ENCODE assay signal across 8 mouse cellular contexts in the genomic region with DNA sequence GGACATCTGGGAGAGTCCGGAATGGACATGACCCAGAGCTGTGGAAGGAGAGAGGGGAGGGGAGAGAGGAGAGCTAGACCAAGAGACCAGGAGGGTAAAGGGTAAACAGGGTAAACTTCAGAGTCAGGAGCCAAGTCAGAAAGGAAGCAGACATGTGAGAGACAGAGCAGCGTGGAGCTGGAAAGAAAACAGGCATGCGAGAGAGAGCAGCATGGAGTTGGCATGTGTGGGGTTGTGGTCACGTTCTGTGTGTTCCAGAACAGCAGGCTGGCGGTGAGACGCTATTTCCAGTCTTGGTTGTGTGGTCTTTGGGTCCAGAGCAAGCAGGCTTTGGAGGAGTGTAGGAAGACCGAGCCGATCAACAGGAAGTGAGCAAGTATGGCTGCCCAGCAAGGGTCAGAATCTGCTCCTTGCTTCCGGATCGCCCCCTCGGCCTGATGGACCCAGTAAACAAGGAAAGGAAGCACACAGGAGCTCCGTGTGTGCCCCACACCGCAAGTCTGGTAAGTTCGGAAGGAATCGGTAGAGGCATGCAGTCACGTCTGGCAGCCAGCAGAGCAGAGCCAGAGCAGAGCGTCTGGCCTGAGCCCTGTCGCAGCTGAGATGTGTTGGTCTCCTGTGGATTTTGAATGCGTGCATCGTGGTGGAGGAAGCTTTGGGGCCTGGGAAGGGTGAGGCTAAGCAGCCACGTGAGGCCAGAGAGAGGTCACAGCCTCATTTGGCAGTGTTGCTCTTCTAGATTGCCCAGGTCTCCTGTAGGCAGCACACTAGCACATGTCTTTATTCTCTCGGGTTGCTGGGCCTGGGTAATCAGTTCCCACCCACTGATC. TPM values are rescaled to one million over a fixed set of nuclear protein-coding genes. Genes with fewer than 3 reads are reported as not detected.
DNase-seq lines count a peak whose midpoint lies in the region; ATAC-seq and TF ChIP-seq lines count a peak whose summit lies in the region.

No protein-coding gene starts in this region.

- no peak for ATAC-seq in erythroblast, adult 5-6 weeks (replicated peaks; ENCODE audit: low FRiP score, poor library complexity, severe bottlenecking)
- no peak for ATAC-seq in midbrain, postnatal 0 days (ENCODE audit: low FRiP score)
- ATAC-seq in stomach, postnatal 0 days (ENCODE audit: low FRiP score, low TSS enrichment): no peak
- ATAC-seq in inflammation-experienced regulatory T-cells, adult 6 months: no peak

- H3K4me1 ChIP-seq in erythroblast, embryonic 14.5 days (ENCODE audit: control insufficient read depth): peaks cover 14% of the 10 kb centered on the region
- peaks cover 9% of the 10 kb centered on the region for H3K4me1 ChIP-seq in midbrain, embryonic 10.5 days
- no peaks in the 10 kb centered on the region for H3K4me1 ChIP-seq in midbrain, postnatal 0 days (ENCODE audit: insufficient read depth, low read length)
- H3K4me1 ChIP-seq in stomach, postnatal 0 days (replicated peaks; ENCODE audit: control insufficient read depth, insufficient read depth): no peaks in the 10 kb centered on the region

- no peak for TF ChIP-seq EP300 in stomach, postnatal 0 days (optimal IDR thresholded peaks at IDR 0.05)

- H3K4me3 ChIP-seq in erythroblast, embryonic 14.5 days (replicated peaks): peak overlapping the region; percentile 1
- no peak overlapping the region for H3K4me3 ChIP-seq in midbrain, embryonic 10.5 days
- no peak overlapping the region for H3K4me3 ChIP-seq in midbrain, postnatal 0 days (ENCODE audit: low read depth, low read length)
- H3K4me3 ChIP-seq in stomach, postnatal 0 days (ENCODE audit: low read depth, low read length): no peak overlapping the region

- H3K9me3 ChIP-seq in erythroblast, embryonic 14.5 days (ENCODE audit: control insufficient read depth, low read length): peaks cover 6% of the 10 kb centered on the region
- no peaks in the 10 kb centered on the region for H3K9me3 ChIP-seq in midbrain, embryonic 10.5 days (replicated peaks)
- H3K9me3 ChIP-seq in midbrain, postnatal 0 days (ENCODE audit: low read length): no peaks in the 10 kb centered on the region
- no peaks in the 10 kb centered on the region for H3K9me3 ChIP-seq in stomach, postnatal 0 days (ENCODE audit: control insufficient read depth, low read length)

- DNase-seq in midbrain, embryonic 10.5 days (ENCODE audit: low spot score): peak; percentile 12
- DNase-seq in midbrain, postnatal 0 days (ENCODE audit: low spot score): no peak
- DNase-seq in kidney, postnatal 14 days: peak; percentile 59
- DNase-seq in stomach, postnatal 0 days (ENCODE audit: low spot score): no peak
- DNase-seq in urinary bladder, postnatal 10 days (ENCODE audit: low spot score): no peak

- no peaks in the 10 kb centered on the region for H3K27me3 ChIP-seq in erythroblast, embryonic 14.5 days (ENCODE audit: control insufficient read depth)
- no peaks in the 10 kb centered on the region for H3K27me3 ChIP-seq in midbrain, embryonic 10.5 days (ENCODE audit: low read depth, poor library complexity, severe bottlenecking)
- no peaks in the 10 kb centered on the region for H3K27me3 ChIP-seq in midbrain, postnatal 0 days (ENCODE audit: insufficient read depth, low read length)
- no peaks in the 10 kb centered on the region for H3K27me3 ChIP-seq in stomach, postnatal 0 days (ENCODE audit: control insufficient read depth, insufficient read depth, low read length)

- no peak overlapping the region for H3K9ac ChIP-seq in midbrain, postnatal 0 days (replicated peaks; ENCODE audit: low read length, poor library complexity, severe bottlenecking)
- H3K9ac ChIP-seq in stomach, postnatal 0 days (ENCODE audit: low read length): no peak overlapping the region

- H3K27ac ChIP-seq in midbrain, embryonic 10.5 days (replicated peaks): 0 out of 2 replicates have a peak overlapping the region, but pooled peaks have one; percentile 29
- H3K27ac ChIP-seq in midbrain, postnatal 0 days (ENCODE audit: low read depth, low read length): no peak overlapping the region
- H3K27ac ChIP-seq in stomach, postnatal 0 days (replicated peaks): peak overlapping the region; percentile 35; the same call in 1 of the 2 replicates

- H3K36me3 ChIP-seq in erythroblast, embryonic 14.5 days (ENCODE audit: control insufficient read depth): no peaks in the 10 kb centered on the region
- H3K36me3 ChIP-seq in midbrain, embryonic 10.5 days: no peaks in the 10 kb centered on the region
- no peaks in the 10 kb centered on the region for H3K36me3 ChIP-seq in midbrain, postnatal 0 days (ENCODE audit: insufficient read depth, low read length)
- no peaks in the 10 kb centered on the region for H3K36me3 ChIP-seq in stomach, postnatal 0 days (ENCODE audit: control insufficient read depth, insufficient read depth, low read length)

- TF ChIP-seq CTCF in midbrain, postnatal 0 days (IDR thresholded peaks at IDR 0.05): no peak
- no peak for TF ChIP-seq CTCF in stomach, postnatal 0 days (IDR thresholded peaks at IDR 0.05; ENCODE audit: low read depth)

- no peak overlapping the region for H3K4me2 ChIP-seq in midbrain, postnatal 0 days (ENCODE audit: low read depth, low read length, poor library complexity, severe bottlenecking)
- no peak overlapping the region for H3K4me2 ChIP-seq in stomach, postnatal 0 days (replicated peaks; ENCODE audit: low read depth)

- WGBS in midbrain, embryonic 10.5 days: 70% methylated on average over 22 of the region's 22 CpGs
- WGBS in midbrain, postnatal 0 days: 64% methylated on average over 22 of the region's 22 CpGs
- WGBS in stomach, postnatal 0 days: 45% methylated on average over 22 of the region's 22 CpGs

RNA-seq across cellular contexts. Expression of a gene that starts 4.5 kb away (rescaled TPM):
- 28.3 and 30.8 TPM in 2 replicates for polyA plus RNA-seq in erythroblast, embryonic 14.5 days (2012)
- total RNA-seq in erythroblast, adult 5-6 weeks (2015; ENCODE audit: low replicate concordance): 34.2 and 88.6 TPM in 2 replicates
- 55.3 and 85.6 TPM in 2 replicates for total RNA-seq in erythroblast, adult 5-6 weeks (2017; ENCODE audit: low replicate concordance)
- polyA plus RNA-seq in midbrain, embryonic 10.5 days (2016; fragmentation: Nextera tagmentation; extraction: Ambion mirVana): 258 and 270 TPM in 2 replicates
- total RNA-seq in midbrain, postnatal 0 days (2014; rRNA removed): 241 and 287 TPM in 2 replicates
- polyA plus RNA-seq in midbrain, postnatal 0 days (2015; fragmentation: Nextera tagmentation; extraction: Ambion mirVana): 481 and 482 TPM in 2 replicates
- 514 and 516 TPM in 2 replicates for polyA plus RNA-seq in stomach, postnatal 0 days (2015; fragmentation: Nextera tagmentation; extraction: Ambion mirVana)
- polyA plus RNA-seq in inflammation-experienced regulatory T-cells, adult 6 months (2017; shearing (Covaris generic)): 100 to 1,000 TPM; 393 to 568 (median 531) TPM

RNA-seq across cellular contexts. Expression of a gene that starts 19.9 kb away (rescaled TPM):
- 17.6 and 17.8 TPM in 2 replicates for polyA plus RNA-seq in erythroblast, embryonic 14.5 days (2012)
- total RNA-seq in erythroblast, adult 5-6 weeks (2015; ENCODE audit: low replicate concordance): 91.5 and 150 TPM in 2 replicates
- 42.7 and 69.4 TPM in 2 replicates for total RNA-seq in erythroblast, adult 5-6 weeks (2017; ENCODE audit: low replicate concordance)
- polyA plus RNA-seq in midbrain, embryonic 10.5 days (2016; fragmentation: Nextera tagmentation; extraction: Ambion mirVana): 253 and 265 TPM in 2 replicates
- total RNA-seq in midbrain, postnatal 0 days (2014; rRNA removed): 186 and 226 TPM in 2 replicates
- 352 and 383 TPM in 2 replicates for polyA plus RNA-seq in midbrain, postnatal 0 days (2015; fragmentation: Nextera tagmentation; extraction: Ambion mirVana)
- 286 and 296 TPM in 2 replicates for polyA plus RNA-seq in stomach, postnatal 0 days (2015; fragmentation: Nextera tagmentation; extraction: Ambion mirVana)
- polyA plus RNA-seq in inflammation-experienced regulatory T-cells, adult 6 months (2017; shearing (Covaris generic)): 100 to 1,000 TPM; 101 to 149 (median 103) TPM

RNA-seq across cellular contexts. Expression of a gene that starts 19.9 kb away (rescaled TPM):
- 1.8 and 2.3 TPM in 2 replicates for polyA plus RNA-seq in erythroblast, embryonic 14.5 days (2012)
- 22.7 and 44.9 TPM in 2 replicates for total RNA-seq in erythroblast, adult 5-6 weeks (2015; ENCODE audit: low replicate concordance)
- 79.0 and 86.0 TPM in 2 replicates for total RNA-seq in erythroblast, adult 5-6 weeks (2017; ENCODE audit: low replicate concordance)
- polyA plus RNA-seq in midbrain, embryonic 10.5 days (2016; fragmentation: Nextera tagmentation; extraction: Ambion mirVana): 4.2 and 5.4 TPM in 2 replicates
- 0.28 and 1.5 TPM in 2 replicates for total RNA-seq in midbrain, postnatal 0 days (2014; rRNA removed)
- polyA plus RNA-seq in midbrain, postnatal 0 days (2015; fragmentation: Nextera tagmentation; extraction: Ambion mirVana): 0.82 and 0.88 TPM in 2 replicates
- polyA plus RNA-seq in stomach, postnatal 0 days (2015; fragmentation: Nextera tagmentation; extraction: Ambion mirVana): 6.2 and 6.3 TPM in 2 replicates
- 1 to 10 TPM; 2.7 to 5.1 (median 4.0) TPM for polyA plus RNA-seq in inflammation-experienced regulatory T-cells, adult 6 months (2017; shearing (Covaris generic))

RNA-seq across cellular contexts. Expression of a gene that starts 19.9 kb away (rescaled TPM):
- polyA plus RNA-seq in erythroblast, embryonic 14.5 days (2012): 17.6 and 23.0 TPM in 2 replicates
- 49.5 and 74.2 TPM in 2 replicates for total RNA-seq in erythroblast, adult 5-6 weeks (2015; ENCODE audit: low replicate concordance)
- 22.7 and 56.3 TPM in 2 replicates for total RNA-seq in erythroblast, adult 5-6 weeks (2017; ENCODE audit: low replicate concordance)
- polyA plus RNA-seq in midbrain, embryonic 10.5 days (2016; fragmentation: Nextera tagmentation; extraction: Ambion mirVana): 22.4 and 27.2 TPM in 2 replicates
- 36.6 and 38.0 TPM in 2 replicates for total RNA-seq in midbrain, postnatal 0 days (2014; rRNA removed)
- polyA plus RNA-seq in midbrain, postnatal 0 days (2015; fragmentation: Nextera tagmentation; extraction: Ambion mirVana): 25.0 and 30.8 TPM in 2 replicates
- polyA plus RNA-seq in stomach, postnatal 0 days (2015; fragmentation: Nextera tagmentation; extraction: Ambion mirVana): 83.1 and 88.9 TPM in 2 replicates
- polyA plus RNA-seq in inflammation-experienced regulatory T-cells, adult 6 months (2017; shearing (Covaris generic)): 10 to 100 TPM; 40.7 to 74.7 (median 50.9) TPM

RNA-seq across cellular contexts. Expression of a gene that starts 21.4 kb away (rescaled TPM):
- polyA plus RNA-seq in erythroblast, embryonic 14.5 days (2012): 0.08 TPM in 1 of 2 replicates, not detected in the other
- not detected in 2 replicates for total RNA-seq in erythroblast, adult 5-6 weeks (2015; ENCODE audit: low replicate concordance)
- 0.26 TPM in 1 of 2 replicates, not detected in the other for total RNA-seq in erythroblast, adult 5-6 weeks (2017; ENCODE audit: low replicate concordance)
- 2.8 and 4.5 TPM in 2 replicates for polyA plus RNA-seq in midbrain, embryonic 10.5 days (2016; fragmentation: Nextera tagmentation; extraction: Ambion mirVana)
- total RNA-seq in midbrain, postnatal 0 days (2014; rRNA removed): 1.6 and 2.4 TPM in 2 replicates
- polyA plus RNA-seq in midbrain, postnatal 0 days (2015; fragmentation: Nextera tagmentation; extraction: Ambion mirVana): 1.7 and 2.2 TPM in 2 replicates
- 5.5 TPM in 2 replicates for polyA plus RNA-seq in stomach, postnatal 0 days (2015; fragmentation: Nextera tagmentation; extraction: Ambion mirVana)
- 1 to 10 TPM in 2 of 3 experiments, not detected in 1; 2.6 to 3.5 TPM for polyA plus RNA-seq in inflammation-experienced regulatory T-cells, adult 6 months (2017; shearing (Covaris generic))

Comparison
In these comparisons a context has a peak if more than half of its experiments do, and no peak if none do; other contexts are left out.
1. DNase-seq: peak in midbrain, embryonic 10.5 days (single experiment) and kidney, postnatal 14 days (single experiment); none in midbrain, postnatal 0 days (single experiment), stomach, postnatal 0 days (single experiment) and urinary bladder, postnatal 10 days (single experiment).